Mouse (Mus musculus) midbrain, postnatal 0 days (tissue): ENCODE data around the gene Unc45a. TPM values are rescaled to one million over a fixed set of nuclear protein-coding genes. Genes with fewer than 3 reads are reported as not detected.

ENCODE experiments used
- ATAC-seq: fragments of 200-750 bp; cut with Nextera tagmentation; 2 replicates; pipeline ENCODE4 v1.8.0; 2017; ENCODE audit warnings: moderate number of reproducible peaks, mild to moderate bottlenecking, moderate TSS enrichment, moderate library complexity; ENCODE audit not compliant: low FRiP score
- DNase-seq: peaks from one replicate; pipeline ENCODE4 v3.0.0-alpha.2; 2015; ENCODE audit warnings: low spot score
- H3K27ac ChIP-seq: fragments of 300-500 bp; sonication (generic); 2 replicates; pipeline ENCODE4 v1.5.1; 2014; ENCODE audit warnings: low read depth, mild to moderate bottlenecking, low read length, mixed read lengths
- H3K27me3 ChIP-seq: fragments of 300-500 bp; sonication (generic); 2 replicates; pipeline ENCODE4 v1.6.1; 2014; ENCODE audit warnings: low read length, control low read depth, mixed read lengths; ENCODE audit not compliant: insufficient read depth
- H3K36me3 ChIP-seq: fragments of 300-500 bp; sonication (generic); 2 replicates; pipeline ENCODE4 v1.6.1; 2014; ENCODE audit warnings: low read length, control low read depth, mixed read lengths; ENCODE audit not compliant: insufficient read depth
- H3K4me1 ChIP-seq: fragments of 300-500 bp; sonication (generic); 2 replicates; pipeline ENCODE4 v1.6.1; 2014; ENCODE audit warnings: mild to moderate bottlenecking, control low read depth, antibody characterized with exemption, low read length, mixed read lengths; ENCODE audit not compliant: insufficient read depth
- H3K4me2 ChIP-seq: fragments of 300-500 bp; sonication (generic); 2 replicates; pipeline ENCODE4 v1.6.1; 2014; ENCODE audit warnings: low read depth, mild to moderate bottlenecking, low read length, mixed read lengths; ENCODE audit not compliant: poor library complexity, severe bottlenecking
- H3K4me3 ChIP-seq: fragments of 300-500 bp; sonication (generic); 2 replicates; pipeline ENCODE4 v1.5.1; 2014; ENCODE audit warnings: low read depth, mild to moderate bottlenecking, low read length, moderate library complexity
- H3K9ac ChIP-seq: fragments of 300-500 bp; sonication (generic); replicated peaks from 2 replicates; pipeline ENCODE4 v1.6.1; 2014; ENCODE audit warnings: mild to moderate bottlenecking, low read length, moderate library complexity, mixed read lengths; ENCODE audit not compliant: poor library complexity, severe bottlenecking
- H3K9me3 ChIP-seq: fragments of 300-500 bp; sonication (generic); 2 replicates; pipeline ENCODE4 v1.6.1; 2016; ENCODE audit warnings: low read length, control low read depth
- CTCF ChIP-seq: IDR thresholded peaks from 2 replicates; pipeline ENCODE4 v1.5.1; 2016; ENCODE audit warnings: antibody characterized with exemption, mild to moderate bottlenecking
- WGBS: fragments of 180-500 bp; shearing (Covaris S2); extraction: QIAGEN DNeasy Blood & Tissue Kit; methylation state at CpG from one replicate; pipeline ENCODE4 v1.1.7; 2014; 5-methylcytosine and 5-hydroxymethylcytosine counted together
- polyA plus RNA-seq: library from polyadenylated mRNA; unstranded; fragments of >200 nt; fragmentation: Nextera tagmentation; extraction: Ambion mirVana; gene quantifications from 2 replicates; pipeline ENCODE4 v1.2.1, GENCODE M21; 2015
- total RNA-seq: library from RNA; depleted of rRNA; stranded (reverse); fragments of >200 nt; gene quantifications from 2 replicates; pipeline ENCODE4 v1.2.3, GENCODE M21; 2014

Gene Unc45a
- total and polyA plus RNA-seq, 2 experiments from 2014 or later = 51.0 to 55.9 TPM

GRCm38 (mm10) chr7:80341793-80342192, 988 bp upstream of the Unc45a start:
- Histone ChIP-seq H3K27me3 (no peaks in the 10 kb centered on the region), H3K9me3 (no peaks in the 10 kb centered on the region), H3K4me3 (no peak overlapping the region), H3K27ac (no peak overlapping the region), H3K4me1 (peaks cover 28% of the 10 kb centered on the region; the same call in 1 of the 2 replicates), H3K9ac (no peak overlapping the region), H3K4me2 (no peak overlapping the region; the same call in 1 of the 2 replicates), H3K36me3 (0 out of 2 replicates have a peak, but pooled peaks cover 3% of the 10 kb centered on the region)
- ATAC-seq (no peak), DNase-seq (no peak)
- 56% methylated on average over 7 of the region's 7 CpGs for WGBS
- no peak for TF ChIP-seq CTCF

DNA sequence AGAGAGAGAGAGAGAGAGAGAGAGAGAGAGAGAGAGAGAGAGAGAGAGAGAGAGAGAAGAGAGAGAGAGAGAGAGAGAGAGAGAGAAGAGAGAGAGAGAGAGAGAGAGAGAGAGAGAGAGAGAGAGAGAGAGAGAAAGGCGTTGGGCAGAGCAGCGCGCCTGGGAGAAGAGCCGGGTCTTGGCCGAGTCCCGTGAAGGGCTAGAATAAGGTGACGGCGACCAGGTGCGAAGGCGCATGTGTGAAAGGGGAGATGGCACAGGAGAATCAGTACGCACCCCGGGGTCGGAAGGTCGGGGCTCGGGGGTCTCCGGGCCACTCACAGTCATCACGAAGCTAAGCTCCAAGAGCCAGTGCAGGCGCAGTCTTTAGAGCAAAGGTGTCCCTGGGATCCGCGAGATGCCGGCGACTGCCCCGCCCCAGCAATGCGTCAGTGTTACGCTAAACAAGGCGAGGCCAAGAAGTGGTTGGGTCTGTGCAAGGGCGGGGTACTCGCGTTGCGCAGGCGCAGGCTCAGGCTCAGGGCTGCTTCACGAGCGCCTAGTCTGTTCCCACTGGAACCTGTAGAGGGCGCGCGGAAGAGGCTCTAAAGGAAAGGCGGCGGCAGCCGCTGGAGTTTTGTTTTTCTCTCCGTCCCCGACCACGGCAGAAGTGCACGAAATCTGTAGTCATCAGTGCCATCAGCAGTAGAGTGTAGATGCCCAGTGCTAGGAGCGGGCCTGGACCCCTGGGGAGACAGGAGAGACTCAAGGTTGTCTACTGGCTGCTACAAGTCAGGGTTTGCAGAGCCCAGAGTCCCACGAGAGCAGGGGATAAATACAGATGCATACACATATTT, 794 bp downstream of the Unc45a start:
- whole genome bisulfite sequencing = under 1% methylated on average over 45 of the region's 45 CpGs
- H3K36me3 ChIP-seq = peaks cover 21% of the 10 kb centered on the region
- H3K4me1 ChIP-seq = peaks cover 28% of the 10 kb centered on the region; the same call in 1 of the 2 replicates

DNA sequence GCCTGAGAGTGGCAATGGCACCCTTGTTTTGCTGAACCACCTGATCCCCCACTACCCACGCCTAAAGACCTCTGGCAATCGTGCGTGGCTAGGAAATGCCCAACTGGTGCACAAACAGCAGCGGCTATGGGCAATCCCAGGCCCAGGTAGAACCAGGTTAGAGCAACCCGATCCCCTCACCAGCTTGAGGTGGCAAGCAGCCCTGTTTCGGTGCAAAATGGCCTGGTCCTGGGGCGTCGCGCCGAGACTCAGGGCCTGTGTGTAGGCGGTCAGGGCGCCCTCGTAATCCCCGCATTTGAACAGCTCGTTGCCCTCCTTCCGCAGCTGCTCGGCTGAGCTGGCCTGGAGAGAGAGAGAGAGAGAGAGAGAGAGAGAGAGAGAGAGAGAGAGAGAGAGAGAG, 1.4 kb downstream of the Unc45a start:
- 6% methylated on average over 17 of the region's 17 CpGs for WGBS
- Histone ChIP-seq H3K27ac (peak overlapping the region; percentile 90), H3K4me3 (peak overlapping the region; percentile 53), H3K9ac (peak overlapping the region; percentile 79), H3K27me3 (no peaks in the 10 kb centered on the region), H3K36me3 (peaks cover 27% of the 10 kb centered on the region), H3K4me1 (peaks cover 28% of the 10 kb centered on the region; the same call in 1 of the 2 replicates), H3K4me2 (peak overlapping the region; percentile 82), H3K9me3 (no peaks in the 10 kb centered on the region)
- ATAC-seq (no peak), DNase-seq (peak; percentile 45)
- TF ChIP-seq CTCF = no peak

More for the DNA sequence above, 794 bp downstream of the Unc45a start:
- Histone ChIP-seq H3K27ac (peak overlapping the region; percentile 90), H3K27me3 (no peaks in the 10 kb centered on the region), H3K4me2 (peak overlapping the region; percentile 82), H3K4me3 (peak overlapping the region; percentile 53), H3K9ac (peak overlapping the region; percentile 79), H3K9me3 (no peaks in the 10 kb centered on the region)
- peak; percentile 91 for TF ChIP-seq CTCF
- ATAC-seq (peak; percentile 96), DNase-seq (peak; percentile 97)

- Histone ChIP-seq H3K27me3 (no peaks in the 10 kb centered on the region), H3K4me3 (no peak overlapping the region), H3K27ac (no peak overlapping the region), H3K9me3 (no peaks in the 10 kb centered on the region), H3K9ac (no peak overlapping the region), H3K4me2 (no peak overlapping the region), H3K36me3 (peaks cover 47% of the 10 kb centered on the region), H3K4me1 (peaks cover 16% of the 10 kb centered on the region; the same call in 1 of the 2 replicates)
- DNase-seq (no peak), ATAC-seq (no peak)
- WGBS = 94% methylated on average over 3 of the region's 3 CpGs
- no peak for TF ChIP-seq CTCF
These were observed 3.9 kb downstream of the Unc45a start for GRCm38 (mm10) chr7:80336932-80337331.

GRCm38 (mm10) chr7:80334848-80335247, 6.0 kb downstream of the Unc45a start:
- H3K4me1 ChIP-seq = peaks cover 13% of the 10 kb centered on the region; the same call in 1 of the 2 replicates
- WGBS = 96% methylated on average over 4 of the region's 4 CpGs

GRCm38 (mm10) chr7:80331433-80331832, 9.4 kb downstream of the Unc45a start:
- peaks cover 88% of the 10 kb centered on the region for H3K36me3 ChIP-seq
- H3K27me3 ChIP-seq = no peaks in the 10 kb centered on the region
- no peak for ATAC-seq
- no peak for DNase-seq
- no peak overlapping the region for H3K4me2 ChIP-seq
- no peak overlapping the region for H3K9ac ChIP-seq
- no peak for TF ChIP-seq CTCF
- no peak overlapping the region for H3K4me3 ChIP-seq
- H3K4me1 ChIP-seq = no peaks in the 10 kb centered on the region
- WGBS = 98% methylated on average over 19 of the region's 19 CpGs
- no peak overlapping the region for H3K27ac ChIP-seq
- H3K9me3 ChIP-seq = no peaks in the 10 kb centered on the region

More at GRCm38 (mm10) chr7:80334848-80335247, 6.0 kb downstream of the Unc45a start:
- Histone ChIP-seq H3K9me3 (no peaks in the 10 kb centered on the region), H3K4me2 (no peak overlapping the region), H3K9ac (no peak overlapping the region), H3K36me3 (peaks cover 66% of the 10 kb centered on the region), H3K27me3 (no peaks in the 10 kb centered on the region), H3K4me3 (no peak overlapping the region), H3K27ac (no peak overlapping the region)
- no peak for DNase-seq
- TF ChIP-seq CTCF = no peak
- no peak for ATAC-seq
